Comparison of ENCODE assay signal across 9 mouse cellular contexts in genomic region chr1:177453806-177454205, GRCm38 (mm10). TPM values are rescaled to one million over a fixed set of nuclear protein-coding genes. Genes with fewer than 3 reads are reported as not detected.
A peak's percentile ranks its signal among the peaks of the same experiment; 100 is the strongest.
DNase-seq lines count a peak whose midpoint lies in the region; ATAC-seq and TF ChIP-seq lines count a peak whose summit lies in the region.
"Had no signal": no experiment of that assay in that cellular context is flagged by ENCODE, and none has a peak within 500 bp of the region (broad histone marks: within the 10 kb centered on the region; RNA-seq: fewer than 3 reads in every experiment).

No protein-coding gene starts in this region.

- no peak for ATAC-seq in intestine, embryonic 14.5 days (replicated peaks; ENCODE audit: low FRiP score, low TSS enrichment, low read depth)
- 0 out of 2 replicates have a peak, but pooled peaks have one; percentile 48 for ATAC-seq in liver, embryonic 14.5 days (ENCODE audit: insufficient read depth)

- no peaks in the 10 kb centered on the region for H3K9me3 ChIP-seq in intestine, embryonic 14.5 days (ENCODE audit: control insufficient read depth, low read length)
- no peaks in the 10 kb centered on the region for H3K9me3 ChIP-seq in liver, embryonic 14.5 days (ENCODE audit: control insufficient read depth, low read length)
- H3K9me3 ChIP-seq: heart, embryonic 13.5 days; megakaryocyte, embryonic 14.5 days had no signal

- no peaks in the 10 kb centered on the region for H3K4me1 ChIP-seq in intestine, embryonic 14.5 days (replicated peaks; ENCODE audit: control insufficient read depth, insufficient read depth, low read length)
- peaks cover 0 to 2% of the 10 kb centered on the region in 2 experiments; a peak in 1 of 4 replicates for H3K4me1 ChIP-seq in liver, embryonic 14.5 days (replicated peaks; ENCODE audit: control insufficient read depth in 2 of 2, insufficient read depth in 2 of 2, low read length in 1 of 2)

- H3K4me3 ChIP-seq in layer of hippocampus, adult 2 months = peak overlapping the region; percentile 10; the same call in 1 of the 2 replicates
- no peak overlapping the region for H3K4me3 ChIP-seq in intestine, embryonic 14.5 days (ENCODE audit: low read depth, low read length)
- no peak overlapping the region for H3K4me3 ChIP-seq in liver, embryonic 14.5 days (ENCODE audit: insufficient read depth in 1 of 2, low read depth in 2 of 2, low read length in 2 of 2)
- H3K4me3 ChIP-seq: heart, embryonic 13.5 days; megakaryocyte, embryonic 14.5 days had no signal

- 54% methylated on average over 8 of the region's 8 CpGs for WGBS in intestine, embryonic 14.5 days
- 66% methylated on average over 8 of the region's 8 CpGs for WGBS in liver, embryonic 14.5 days (ENCODE audit: insufficient replicate concordance)

- no peak for TF ChIP-seq CTCF in layer of hippocampus, adult 2 months (conservative IDR thresholded peaks at IDR 0.05)
- TF ChIP-seq CTCF in liver, embryonic 14.5 days (IDR thresholded peaks at IDR 0.05; ENCODE audit: low read depth) = no peak

- no peaks in the 10 kb centered on the region for H3K27me3 ChIP-seq in intestine, embryonic 14.5 days (replicated peaks; ENCODE audit: control insufficient read depth, insufficient read depth, low read length)
- H3K27me3 ChIP-seq in liver, embryonic 14.5 days (ENCODE audit: control insufficient read depth, insufficient read depth, low read length) = no peaks in the 10 kb centered on the region
- H3K27me3 ChIP-seq: heart, embryonic 13.5 days had no signal

- peak overlapping the region; percentile 91 for H3K27ac ChIP-seq in layer of hippocampus, adult 2 months
- H3K27ac ChIP-seq in intestine, embryonic 14.5 days (ENCODE audit: low read depth) = no peak overlapping the region
- no peak overlapping the region for H3K27ac ChIP-seq in liver, embryonic 14.5 days
- H3K27ac ChIP-seq: heart, embryonic 13.5 days had no signal

- DNase-seq in layer of hippocampus, adult 2 months (ENCODE audit: low spot score in 2 of 2) = no peak
- no peak for DNase-seq in layer of hippocampus, postnatal 36 days
- peak; percentile 54 to 68 for DNase-seq in cerebellum, postnatal 14 days
- no peak for DNase-seq in intestine, embryonic 14.5 days (ENCODE audit: low spot score)
- DNase-seq in liver, embryonic 14.5 days (ENCODE audit: low read depth in 3 of 3, low spot score in 3 of 3) = no peak
- DNase-seq in right cerebral cortex, postnatal 4 days = no peak
- DNase-seq in c-Kit-positive CD71-positive TER-119-positive erythroid progenitor cells, embryonic 14.5 days (ENCODE audit: low spot score) = no peak

- H3K36me3 ChIP-seq in intestine, embryonic 14.5 days (ENCODE audit: control insufficient read depth, insufficient read depth, low read length) = peaks cover 4% of the 10 kb centered on the region
- H3K36me3 ChIP-seq in liver, embryonic 14.5 days (replicated peaks; ENCODE audit: control insufficient read depth, insufficient read depth, low read depth) = peaks cover 3% of the 10 kb centered on the region; the same call in 1 of the 2 replicates

- no peak overlapping the region for H3K9ac ChIP-seq in intestine, embryonic 14.5 days (ENCODE audit: low read length)
- H3K9ac ChIP-seq in liver, embryonic 14.5 days (replicated peaks) = no peak overlapping the region
- H3K9ac ChIP-seq: heart, embryonic 13.5 days had no signal

- TF ChIP-seq EP300 in liver, embryonic 14.5 days (IDR thresholded peaks at IDR 0.05; ENCODE audit: low read depth) = no peak

- 0 out of 2 replicates have a peak overlapping the region, but pooled peaks have one; percentile 1 for H3K4me2 ChIP-seq in intestine, embryonic 14.5 days (ENCODE audit: low read length)
- H3K4me2 ChIP-seq in liver, embryonic 14.5 days (ENCODE audit: low read depth) = no peak overlapping the region
- H3K4me2 ChIP-seq: heart, embryonic 13.5 days had no signal

RNA-seq across cellular contexts. Expression of gene Zbtb18, which starts 11.7 kb away (rescaled TPM):
- total RNA-seq in layer of hippocampus, adult 2 months (2021) = 100 to 1,000 TPM; 585 to 647 TPM
- 100 to 1,000 TPM; 565 to 581 TPM for total RNA-seq in layer of hippocampus, postnatal 36 days (2021)
- 2.9 and 4.7 TPM in 2 replicates for polyA plus RNA-seq in intestine, embryonic 14.5 days (2014; fragmentation: Nextera tagmentation; extraction: Ambion mirVana)
- 4.2 and 4.5 TPM in 2 replicates for polyA plus RNA-seq in liver, embryonic 14.5 days (2012; rRNA removed)
- polyA plus RNA-seq in liver, embryonic 14.5 days (2014; fragmentation: Nextera tagmentation; extraction: Ambion mirVana) = 0.55 and 0.85 TPM in 2 replicates

Comparison
In these comparisons a context has a peak if more than half of its experiments do, and no peak if none do; other contexts are left out.
1. DNase-seq: peak in cerebellum, postnatal 14 days (2 of 2); none in layer of hippocampus, adult 2 months (0 of 2), layer of hippocampus, postnatal 36 days (0 of 2), intestine, embryonic 14.5 days (single experiment), liver, embryonic 14.5 days (0 of 3), right cerebral cortex, postnatal 4 days (single experiment) and c-Kit-positive CD71-positive TER-119-positive erythroid progenitor cells, embryonic 14.5 days (single experiment).